Mouse (Mus musculus) kidney, postnatal 0 days (tissue): ENCODE results near the gene Cfl1. TPM values are rescaled to one million over a fixed set of nuclear protein-coding genes. Genes with fewer than 3 reads are reported as not detected.

Experiments
- ATAC-seq: fragments of 200-750 bp; cut with Nextera tagmentation; replicated peaks from 2 replicates; pipeline ENCODE4 v1.8.0; 2017; ENCODE audit warnings: low read depth, moderate number of reproducible peaks, moderate TSS enrichment, moderate library complexity; ENCODE audit not compliant: low FRiP score
- DNase-seq: peaks from one replicate; pipeline ENCODE4 v3.0.0-alpha.2; 2016; ENCODE audit warnings: low spot score
- H3K27ac ChIP-seq: fragments of 300-500 bp; sonication (generic); 2 replicates; pipeline ENCODE4 v1.5.1; 2014; ENCODE audit warnings: mild to moderate bottlenecking
- H3K27me3 ChIP-seq: fragments of 300-500 bp; sonication (generic); 2 replicates; pipeline ENCODE4 v1.6.1; 2014; ENCODE audit warnings: low read length, mixed read lengths; ENCODE audit not compliant: insufficient read depth
- H3K36me3 ChIP-seq: fragments of 300-500 bp; sonication (generic); 2 replicates; pipeline ENCODE4 v1.6.1; 2014; ENCODE audit warnings: low read length, mixed read lengths; ENCODE audit not compliant: insufficient read depth
- H3K4me1 ChIP-seq: fragments of 300-500 bp; sonication (generic); replicated peaks from 2 replicates; pipeline ENCODE4 v1.6.1; 2014; ENCODE audit warnings: antibody characterized with exemption, low read length, mixed read lengths; ENCODE audit not compliant: insufficient read depth
- H3K4me2 ChIP-seq: fragments of 300-500 bp; sonication (generic); 2 replicates; pipeline ENCODE4 v1.6.1; 2014; ENCODE audit warnings: mild to moderate bottlenecking, low read length, moderate library complexity, mixed read lengths
- H3K4me3 ChIP-seq: fragments of 300-500 bp; sonication (generic); replicated peaks from 2 replicates; pipeline ENCODE4 v1.5.1; 2014; ENCODE audit warnings: low read depth, low read length
- H3K9ac ChIP-seq: fragments of 300-500 bp; sonication (generic); 2 replicates; pipeline ENCODE4 v1.6.1; 2014; ENCODE audit warnings: low read depth, low read length
- H3K9me3 ChIP-seq: fragments of 300-500 bp; sonication (generic); replicated peaks from 2 replicates; pipeline ENCODE4 v1.6.1; 2016; ENCODE audit warnings: low read length, inconsistent platforms, mixed read lengths
- CTCF ChIP-seq: IDR thresholded peaks from 2 replicates; pipeline ENCODE4 v1.5.1; 2016; ENCODE audit warnings: antibody characterized with exemption, low read depth, mild to moderate bottlenecking, moderate library complexity
- WGBS: fragments of 180-500 bp; shearing (Covaris S2); extraction: QIAGEN DNeasy Blood & Tissue Kit; methylation state at CpG from one replicate; pipeline ENCODE4 v1.1.7; 2014; 5-methylcytosine and 5-hydroxymethylcytosine counted together
- polyA plus RNA-seq: library from polyadenylated mRNA; unstranded; fragments of >200 nt; fragmentation: Nextera tagmentation; extraction: Ambion mirVana; gene quantifications from 2 replicates; pipeline ENCODE4 v1.2.1, GENCODE M21; 2015

Gene Cfl1
- polyA plus RNA-seq, 1 experiment from 2014 or later, result 2,170 TPM

GRCm38 (mm10) chr19:5448354-5449150 lies 41.7 kb upstream of the Cfl1 start:
- DNase-seq (no peak), ATAC-seq (no peak)
- Histone ChIP-seq H3K4me1 (peaks cover 16% of the 10 kb centered on the region), H3K27ac (no peak overlapping the region), H3K27me3 (peaks cover 8% of the 10 kb centered on the region; the same call in 1 of the 2 replicates), H3K36me3 (no peaks in the 10 kb centered on the region), H3K4me3 (peak overlapping the region; percentile 58), H3K9me3 (no peaks in the 10 kb centered on the region), H3K4me2 (peak overlapping the region; percentile 96), H3K9ac (no peak overlapping the region)
- 5% methylated on average over 36 of the region's 36 CpGs for WGBS
- TF ChIP-seq CTCF, result no peak

GRCm38 (mm10) chr19:5449673-5450072 lies 40.6 kb upstream of the Cfl1 start:
- Histone ChIP-seq H3K9ac (no peak overlapping the region), H3K36me3 (peaks cover 6% of the 10 kb centered on the region; the same call in 1 of the 2 replicates)
- no peak for DNase-seq

GRCm38 (mm10) chr19:5451766-5452165 lies 38.5 kb upstream of the Cfl1 start:
- WGBS, result 82% methylated on average over 6 of the region's 6 CpGs
- no peak overlapping the region for H3K4me2 ChIP-seq
- DNase-seq (no peak), ATAC-seq (no peak)
- peaks cover 22% of the 10 kb centered on the region for H3K4me1 ChIP-seq
- H3K27ac ChIP-seq, result no peak overlapping the region
- H3K36me3 ChIP-seq, result peaks cover 7% of the 10 kb centered on the region; the same call in 1 of the 2 replicates
- H3K9ac ChIP-seq, result no peak overlapping the region
- H3K9me3 ChIP-seq, result no peaks in the 10 kb centered on the region
- H3K4me3 ChIP-seq, result no peak overlapping the region
- peaks cover 8% of the 10 kb centered on the region; the same call in 1 of the 2 replicates for H3K27me3 ChIP-seq
- TF ChIP-seq CTCF, result 0 out of 2 replicates have a peak, but pooled peaks have one; percentile 1

More at GRCm38 (mm10) chr19:5449673-5450072, 40.6 kb upstream of the Cfl1 start:
- Histone ChIP-seq H3K4me2 (no peak overlapping the region), H3K27ac (no peak overlapping the region), H3K4me3 (no peak overlapping the region), H3K27me3 (peaks cover 8% of the 10 kb centered on the region; the same call in 1 of the 2 replicates), H3K9me3 (no peaks in the 10 kb centered on the region), H3K4me1 (peaks cover 16% of the 10 kb centered on the region)
- no peak for TF ChIP-seq CTCF
- WGBS, result 91% methylated on average over 3 of the region's 3 CpGs
- ATAC-seq, result no peak

GRCm38 (mm10) chr19:5455037-5455436 lies 35.2 kb upstream of the Cfl1 start:
- Histone ChIP-seq H3K27ac (no peak overlapping the region), H3K9me3 (no peaks in the 10 kb centered on the region), H3K27me3 (no peaks in the 10 kb centered on the region), H3K36me3 (peaks cover 7% of the 10 kb centered on the region; the same call in 1 of the 2 replicates), H3K9ac (no peak overlapping the region; the same call in 1 of the 2 replicates), H3K4me3 (peak overlapping the region; percentile 81), H3K4me1 (peaks cover 12% of the 10 kb centered on the region), H3K4me2 (peak overlapping the region; percentile 97)
- DNase-seq (no peak), ATAC-seq (no peak)
- TF ChIP-seq CTCF, result no peak
- 62% methylated on average over 12 of the region's 12 CpGs for WGBS

- H3K27ac ChIP-seq, result 0 out of 2 replicates have a peak overlapping the region, but pooled peaks have one; percentile 3
- ATAC-seq, result no peak
- 54% methylated on average over 8 of the region's 8 CpGs for WGBS
- no peak for TF ChIP-seq CTCF
- H3K36me3 ChIP-seq, result peaks cover 7% of the 10 kb centered on the region; the same call in 1 of the 2 replicates
- no peaks in the 10 kb centered on the region for H3K27me3 ChIP-seq
- H3K4me2 ChIP-seq, result peak overlapping the region; percentile 97
- DNase-seq, result no peak
- peak overlapping the region; percentile 78 for H3K9ac ChIP-seq
- H3K9me3 ChIP-seq, result no peaks in the 10 kb centered on the region
- peak overlapping the region; percentile 81 for H3K4me3 ChIP-seq
- H3K4me1 ChIP-seq, result peaks cover 12% of the 10 kb centered on the region
Measured at GRCm38 (mm10) chr19:5455568-5455967, 34.7 kb upstream of the Cfl1 start.

GRCm38 (mm10) chr19:5456241-5456921 lies 33.9 kb upstream of the Cfl1 start:
- Histone ChIP-seq H3K27me3 (no peaks in the 10 kb centered on the region), H3K4me2 (peak overlapping the region; percentile 97), H3K4me1 (peaks cover 17% of the 10 kb centered on the region), H3K27ac (peak overlapping the region; percentile 98), H3K9ac (peak overlapping the region; percentile 78), H3K9me3 (no peaks in the 10 kb centered on the region), H3K36me3 (peaks cover 7% of the 10 kb centered on the region; the same call in 1 of the 2 replicates), H3K4me3 (peak overlapping the region; percentile 81)
- WGBS, result under 1% methylated on average over 26 of the region's 26 CpGs
- peak; percentile 51 for DNase-seq
- ATAC-seq, result no peak
- TF ChIP-seq CTCF, result no peak
